Mouse (Mus musculus) T-cell, adult 2 months (primary cell): ENCODE measurements around the gene Dscam.

Experiments
- DNase-seq: peaks from one replicate; pipeline ENCODE4 v3.0.0; 2022; ENCODE audit warnings: low spot score

The Dscam gene

DNA sequence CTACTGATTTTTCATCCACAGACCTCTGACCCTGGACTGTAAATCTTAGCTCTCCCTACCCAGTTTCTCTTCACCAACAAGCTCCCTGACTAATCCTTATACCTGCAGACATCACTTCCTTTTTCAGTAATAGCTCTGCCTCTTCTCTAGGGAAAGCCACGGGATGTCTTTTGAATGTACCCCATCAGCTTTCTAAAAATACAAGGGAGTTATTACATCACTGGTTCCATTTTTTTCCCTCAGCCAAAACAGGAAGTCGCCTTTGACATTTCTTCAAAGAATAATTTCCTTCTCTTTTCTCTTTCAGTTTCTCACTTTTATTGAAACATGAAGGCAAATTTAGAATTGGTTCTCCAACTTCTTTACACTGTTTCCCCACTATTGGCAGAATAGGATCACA, 67.5 kb downstream of the Dscam start:
- no peak for DNase-seq

- DNase-seq = no peak
Observed at GRCm38 (mm10) chr16:97100091-97100490, 70.5 kb downstream of the Dscam start.

GRCm38 (mm10) chr16:97098508-97098907, 72.0 kb downstream of the Dscam start:
- no peak for DNase-seq

DNA sequence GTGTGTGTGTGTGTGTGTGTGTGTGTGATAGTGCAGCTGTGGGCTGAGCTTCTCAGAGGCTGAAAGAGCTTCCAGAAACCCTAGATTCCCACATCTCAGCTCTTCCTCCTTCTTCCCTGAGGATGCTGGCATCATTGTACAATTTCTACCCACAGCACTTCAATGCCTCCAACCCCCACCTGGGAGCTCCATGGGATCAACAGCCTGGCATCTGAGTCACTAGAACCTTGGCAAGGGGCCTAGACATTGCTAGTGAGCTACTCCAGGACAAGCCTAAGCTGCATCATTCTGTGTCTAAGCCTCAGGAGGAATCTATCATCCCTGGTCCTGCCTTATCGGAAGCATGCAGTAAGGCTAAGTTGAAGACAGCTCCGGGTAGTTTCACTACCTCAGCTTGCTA, 73.8 kb downstream of the Dscam start:
- DNase-seq = no peak

- no peak for DNase-seq
Observed at GRCm38 (mm10) chr16:97095496-97095895, 75.1 kb downstream of the Dscam start.

GRCm38 (mm10) chr16:97089339-97089738, 81.2 kb downstream of the Dscam start:
- no peak for DNase-seq

GRCm38 (mm10) chr16:97083694-97084093, 86.9 kb downstream of the Dscam start:
- DNase-seq = no peak

GRCm38 (mm10) chr16:97075920-97076572, 94.5 kb downstream of the Dscam start:
- no peak for DNase-seq

GRCm38 (mm10) chr16:97075137-97075902, 95.2 kb downstream of the Dscam start:
- DNase-seq = no peak

DNA sequence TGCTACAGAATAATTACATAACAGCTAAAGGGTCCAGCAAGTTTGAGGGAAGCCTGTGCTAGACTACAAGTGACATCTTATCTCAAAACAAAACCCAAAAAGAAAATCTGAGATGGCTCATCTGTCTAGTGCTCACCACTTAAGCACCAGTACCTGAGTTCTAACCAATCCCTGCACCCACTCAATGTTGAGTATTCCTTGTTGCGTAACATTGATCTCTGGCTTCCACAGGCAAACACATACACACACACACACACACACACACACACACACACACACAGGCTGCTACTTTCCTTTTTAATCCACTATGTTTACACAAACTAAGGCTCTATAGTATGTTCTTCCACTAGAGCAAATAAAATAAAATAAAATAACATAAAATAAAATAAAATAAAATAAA, 96.7 kb downstream of the Dscam start:
- DNase-seq = no peak

DNA sequence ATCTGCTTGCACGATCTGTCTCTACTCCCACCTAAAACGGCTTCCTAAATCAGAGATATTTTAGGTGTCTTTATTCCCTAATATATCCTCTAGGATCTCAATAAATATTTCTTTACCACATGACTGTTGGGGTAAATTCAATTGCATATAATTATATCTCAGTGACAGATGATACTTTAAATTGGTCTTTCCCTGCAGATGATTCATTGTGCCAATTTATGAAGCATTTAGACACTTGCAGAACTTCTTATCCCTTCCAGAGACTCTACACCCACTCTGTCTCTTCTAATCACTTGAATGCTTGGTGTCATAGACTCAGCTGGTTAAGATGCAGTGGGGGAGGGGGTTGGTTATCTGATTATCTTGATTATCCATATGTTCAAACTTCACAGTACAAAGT, 97.9 kb downstream of the Dscam start:
- no peak for DNase-seq

- no peak for DNase-seq
Observed at GRCm38 (mm10) chr16:97066856-97067255, 103.7 kb downstream of the Dscam start.

GRCm38 (mm10) chr16:97062207-97062606, 108.3 kb downstream of the Dscam start:
- DNase-seq = no peak

DNA sequence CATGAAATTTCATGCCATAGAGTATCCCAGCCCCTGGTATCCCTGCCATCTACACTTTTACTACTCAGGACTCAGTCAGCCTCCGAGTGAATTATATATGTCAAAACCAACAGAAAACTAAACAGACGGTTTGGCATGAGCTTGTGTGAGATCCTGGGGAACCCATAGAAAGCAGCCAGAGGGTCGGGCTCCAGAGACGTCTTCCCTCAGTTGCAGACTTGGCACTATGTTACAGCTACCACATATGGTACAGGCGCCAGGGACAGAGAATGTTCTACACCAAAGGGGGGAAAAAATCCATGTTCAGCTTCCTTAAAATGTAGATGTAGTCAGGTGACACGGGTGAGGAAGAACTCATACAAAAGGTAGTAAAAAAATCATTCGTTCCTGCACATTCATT, 109.2 kb downstream of the Dscam start:
- no peak for DNase-seq

DNA sequence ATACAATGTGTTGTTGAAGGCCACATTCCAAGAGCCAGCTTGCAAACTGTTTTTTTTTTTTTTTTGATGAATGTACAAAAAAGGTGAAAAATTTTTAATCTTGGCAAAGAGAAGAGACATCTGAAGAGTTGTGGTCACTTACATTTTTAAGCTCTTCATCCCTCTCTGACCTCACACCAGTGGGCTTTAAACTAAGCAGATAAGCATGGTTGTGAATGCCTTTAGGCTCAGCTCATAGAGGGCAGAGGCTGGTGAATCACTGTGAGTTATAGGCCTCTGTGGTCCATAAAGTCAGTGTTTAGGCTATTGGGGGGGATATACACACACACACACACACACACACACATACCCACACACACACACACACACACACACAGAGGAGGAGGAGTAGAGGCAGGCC, 109.8 kb downstream of the Dscam start:
- DNase-seq = no peak

GRCm38 (mm10) chr16:97060276-97060675, 110.3 kb downstream of the Dscam start:
- DNase-seq = no peak

GRCm38 (mm10) chr16:97035271-97035670, 135.3 kb downstream of the Dscam start:
- DNase-seq = no peak

DNA sequence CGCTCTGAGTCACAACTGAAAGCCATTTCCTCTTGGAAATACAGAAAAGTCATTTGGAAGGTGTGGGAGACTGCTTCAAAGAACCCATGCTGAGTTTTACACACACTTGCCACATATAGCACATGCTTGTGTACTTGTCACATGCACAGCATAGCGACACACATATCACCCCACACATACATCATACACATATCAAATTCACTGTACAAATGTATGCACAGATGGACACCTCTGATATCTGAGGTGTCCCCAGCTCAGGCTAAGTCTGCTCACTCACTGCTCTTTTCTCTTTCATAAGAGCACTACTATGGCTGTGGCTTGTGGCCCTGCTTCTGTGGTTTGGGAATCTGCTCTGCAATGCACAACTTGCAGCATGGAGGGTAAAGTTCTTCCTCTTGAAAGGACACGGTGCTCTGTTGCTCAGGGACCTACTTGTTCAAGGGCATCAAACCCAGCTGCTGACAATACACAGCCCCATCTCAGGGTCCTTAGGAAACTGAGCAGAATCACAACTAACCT, 137.0 kb downstream of the Dscam start:
- DNase-seq = no peak

GRCm38 (mm10) chr16:97027701-97028100, 142.9 kb downstream of the Dscam start:
- DNase-seq = no peak

- no peak for DNase-seq
Observed at GRCm38 (mm10) chr16:97026803-97027202, 143.7 kb downstream of the Dscam start.

DNA sequence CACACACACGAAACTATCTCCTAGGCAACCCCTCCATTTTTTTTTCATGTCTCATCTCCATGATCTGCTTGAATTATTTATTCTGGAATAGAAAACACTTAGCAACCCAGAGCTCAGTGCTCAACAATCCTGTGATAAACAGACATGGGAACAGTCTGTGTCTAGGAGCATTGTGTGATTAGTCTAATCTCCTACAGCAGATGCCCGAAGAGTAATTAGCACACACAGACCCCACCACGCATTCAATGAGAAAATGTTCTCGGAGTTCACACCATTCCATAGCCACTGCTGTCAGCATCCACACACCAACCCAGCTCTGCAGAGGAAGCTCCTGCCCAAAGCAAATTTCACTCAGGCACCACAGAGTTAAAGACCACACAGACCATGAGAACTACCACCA, 146.1 kb downstream of the Dscam start:
- no peak for DNase-seq

- DNase-seq = no peak
Observed at GRCm38 (mm10) chr16:97021496-97021895, 149.1 kb downstream of the Dscam start.

GRCm38 (mm10) chr16:97018304-97018703, 152.2 kb downstream of the Dscam start:
- no peak for DNase-seq
